Mouse (Mus musculus): Measurements from ENCODE around the gene Pigq. TPM values are rescaled to one million over a fixed set of nuclear protein-coding genes. Genes with fewer than 3 reads are reported as not detected.

Gene Pigq
- polyA plus RNA-seq, 1 experiment from 2014 or later = 58.4 TPM

GRCm38 (mm10) chr17:25979829-25980738, 35.3 kb upstream of the Pigq start:
- no peak overlapping the region for H3K4me2 ChIP-seq (replicated peaks)
- H3K4me1 ChIP-seq = peaks cover 47% of the 10 kb centered on the region
- H3K36me3 ChIP-seq = 0 out of 2 replicates have a peak, but pooled peaks cover 4% of the 10 kb centered on the region
- no peak overlapping the region for H3K4me3 ChIP-seq (replicated peaks)
- ATAC-seq (ENCODE audit: insufficient number of reproducible peaks, low FRiP score, low TSS enrichment, low read depth) = no peak
- H3K9me3 ChIP-seq (replicated peaks) = no peaks in the 10 kb centered on the region
- 70% methylated on average over 5 of the region's 5 CpGs for WGBS
- H3K9ac ChIP-seq = no peak overlapping the region
- H3K27me3 ChIP-seq = no peaks in the 10 kb centered on the region
- 0 out of 2 replicates have a peak overlapping the region, but pooled peaks have one; percentile 2 for H3K27ac ChIP-seq (replicated peaks)

GRCm38 (mm10) chr17:25970954-25971707, 26.4 kb upstream of the Pigq start:
- WGBS = 78% methylated on average over 4 of the region's 4 CpGs
- Histone ChIP-seq H3K27me3 (no peaks in the 10 kb centered on the region), H3K36me3 (0 out of 2 replicates have a peak, but pooled peaks cover 5% of the 10 kb centered on the region), H3K4me1 (0 out of 2 replicates have a peak, but pooled peaks cover 14% of the 10 kb centered on the region), H3K4me2 (replicated peaks) (no peak overlapping the region), H3K27ac (replicated peaks) (no peak overlapping the region), H3K9me3 (replicated peaks) (no peaks in the 10 kb centered on the region), H3K4me3 (replicated peaks) (no peak overlapping the region), H3K9ac (no peak overlapping the region)
- ATAC-seq (ENCODE audit: insufficient number of reproducible peaks, low FRiP score, low TSS enrichment, low read depth) = no peak

GRCm38 (mm10) chr17:25970448-25970847, 25.7 kb upstream of the Pigq start:
- H3K9ac ChIP-seq = no peak overlapping the region
- no peaks in the 10 kb centered on the region for H3K9me3 ChIP-seq (replicated peaks)
- no peak overlapping the region for H3K4me2 ChIP-seq (replicated peaks)
- 0 out of 2 replicates have a peak, but pooled peaks cover 14% of the 10 kb centered on the region for H3K4me1 ChIP-seq
- H3K36me3 ChIP-seq = 0 out of 2 replicates have a peak, but pooled peaks cover 5% of the 10 kb centered on the region
- 87% methylated on average over 9 of the region's 9 CpGs for WGBS
- H3K27me3 ChIP-seq = no peaks in the 10 kb centered on the region
- ATAC-seq (ENCODE audit: insufficient number of reproducible peaks, low FRiP score, low TSS enrichment, low read depth) = no peak
- no peak overlapping the region for H3K4me3 ChIP-seq (replicated peaks)
- H3K27ac ChIP-seq (replicated peaks) = no peak overlapping the region

GRCm38 (mm10) chr17:25968176-25968575, 23.4 kb upstream of the Pigq start:
- H3K4me2 ChIP-seq (replicated peaks) = no peak overlapping the region
- H3K27ac ChIP-seq (replicated peaks) = no peak overlapping the region
- peaks cover 21% of the 10 kb centered on the region for H3K36me3 ChIP-seq
- no peaks in the 10 kb centered on the region for H3K27me3 ChIP-seq
- no peak overlapping the region for H3K9ac ChIP-seq
- no peak overlapping the region for H3K4me3 ChIP-seq (replicated peaks)
- ATAC-seq (ENCODE audit: insufficient number of reproducible peaks, low FRiP score, low TSS enrichment, low read depth) = no peak
- H3K9me3 ChIP-seq (replicated peaks) = no peaks in the 10 kb centered on the region
- H3K4me1 ChIP-seq = 0 out of 2 replicates have a peak, but pooled peaks cover 7% of the 10 kb centered on the region
- WGBS = 50% methylated on average over 1 of the region's 1 CpGs

- Histone ChIP-seq H3K27me3 (no peaks in the 10 kb centered on the region), H3K27ac (replicated peaks) (no peak overlapping the region), H3K9ac (no peak overlapping the region), H3K9me3 (replicated peaks) (no peaks in the 10 kb centered on the region), H3K4me1 (0 out of 2 replicates have a peak, but pooled peaks cover 3% of the 10 kb centered on the region), H3K4me2 (replicated peaks) (no peak overlapping the region), H3K36me3 (peaks cover 25% of the 10 kb centered on the region), H3K4me3 (replicated peaks) (no peak overlapping the region)
- no peak for ATAC-seq (ENCODE audit: insufficient number of reproducible peaks, low FRiP score, low TSS enrichment, low read depth)
- WGBS = 57% methylated on average over 3 of the region's 3 CpGs
These were observed 22.9 kb upstream of the Pigq start for GRCm38 (mm10) chr17:25967652-25968051.

GRCm38 (mm10) chr17:25964271-25964670, 19.5 kb upstream of the Pigq start:
- H3K4me2 ChIP-seq (replicated peaks) = no peak overlapping the region
- peaks cover 51% of the 10 kb centered on the region for H3K36me3 ChIP-seq
- H3K4me3 ChIP-seq (replicated peaks) = no peak overlapping the region
- H3K27ac ChIP-seq (replicated peaks) = no peak overlapping the region
- H3K9ac ChIP-seq = no peak overlapping the region
- ATAC-seq (ENCODE audit: insufficient number of reproducible peaks, low FRiP score, low TSS enrichment, low read depth) = no peak
- no peaks in the 10 kb centered on the region for H3K27me3 ChIP-seq
- WGBS = 79% methylated on average over 7 of the region's 7 CpGs
- no peaks in the 10 kb centered on the region for H3K9me3 ChIP-seq (replicated peaks)
- no peaks in the 10 kb centered on the region for H3K4me1 ChIP-seq

DNA sequence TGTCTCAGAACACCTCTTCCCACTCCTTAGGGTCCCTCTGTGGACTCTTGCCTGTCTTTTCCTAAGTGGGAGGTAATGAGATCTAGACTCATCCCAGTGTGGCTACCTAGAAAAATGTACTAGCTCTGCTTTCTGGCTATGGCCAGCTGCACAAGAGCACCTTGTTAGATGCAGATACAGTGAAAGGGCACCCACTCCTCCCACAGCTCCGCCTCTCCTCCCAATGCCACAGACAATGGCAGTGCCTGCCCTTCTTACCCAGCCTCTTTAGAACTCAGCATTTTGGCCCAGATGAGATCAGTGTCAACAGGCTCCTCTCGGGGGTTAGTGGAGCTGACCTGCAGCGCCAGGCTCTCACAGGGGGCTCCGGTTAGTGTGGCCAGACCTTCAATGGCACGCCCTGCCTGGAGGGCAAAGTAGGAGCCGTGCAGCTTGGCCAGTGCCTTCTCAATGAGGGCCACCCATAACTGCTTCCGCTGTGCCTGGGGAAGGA, 17.7 kb upstream of the Pigq start:
- Histone ChIP-seq H3K9ac (no peak overlapping the region), H3K27me3 (no peaks in the 10 kb centered on the region), H3K4me2 (replicated peaks) (no peak overlapping the region), H3K4me1 (no peaks in the 10 kb centered on the region), H3K36me3 (peaks cover 67% of the 10 kb centered on the region), H3K27ac (replicated peaks) (no peak overlapping the region), H3K4me3 (replicated peaks) (no peak overlapping the region), H3K9me3 (replicated peaks) (no peaks in the 10 kb centered on the region)
- WGBS = 88% methylated on average over 7 of the region's 7 CpGs
- no peak for ATAC-seq (ENCODE audit: insufficient number of reproducible peaks, low FRiP score, low TSS enrichment, low read depth)

DNA sequence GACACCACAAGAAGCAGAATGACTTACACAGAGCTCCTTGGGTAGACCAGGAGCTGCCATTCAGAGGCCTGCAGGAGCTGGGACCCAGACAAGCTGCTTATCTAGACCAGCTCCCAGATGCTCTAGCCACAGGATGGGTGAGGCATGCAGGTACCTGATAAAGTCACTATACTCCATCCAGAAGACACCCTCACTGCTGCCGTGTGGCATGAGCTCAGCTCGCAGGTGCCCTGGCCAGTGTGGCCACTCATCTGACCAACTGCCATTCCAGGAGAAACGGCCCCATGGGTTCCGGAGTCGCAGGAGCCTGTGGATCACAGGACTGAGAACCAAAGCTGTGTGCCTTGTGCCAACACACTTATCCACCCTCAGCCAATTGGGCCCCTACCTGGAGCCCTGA, 16.8 kb upstream of the Pigq start:
- Histone ChIP-seq H3K4me1 (no peaks in the 10 kb centered on the region), H3K9me3 (replicated peaks) (no peaks in the 10 kb centered on the region), H3K9ac (no peak overlapping the region), H3K4me3 (replicated peaks) (no peak overlapping the region), H3K4me2 (replicated peaks) (no peak overlapping the region), H3K36me3 (peaks cover 67% of the 10 kb centered on the region), H3K27ac (replicated peaks) (no peak overlapping the region), H3K27me3 (no peaks in the 10 kb centered on the region)
- 90% methylated on average over 5 of the region's 5 CpGs for WGBS
- no peak for ATAC-seq (ENCODE audit: insufficient number of reproducible peaks, low FRiP score, low TSS enrichment, low read depth)

DNA sequence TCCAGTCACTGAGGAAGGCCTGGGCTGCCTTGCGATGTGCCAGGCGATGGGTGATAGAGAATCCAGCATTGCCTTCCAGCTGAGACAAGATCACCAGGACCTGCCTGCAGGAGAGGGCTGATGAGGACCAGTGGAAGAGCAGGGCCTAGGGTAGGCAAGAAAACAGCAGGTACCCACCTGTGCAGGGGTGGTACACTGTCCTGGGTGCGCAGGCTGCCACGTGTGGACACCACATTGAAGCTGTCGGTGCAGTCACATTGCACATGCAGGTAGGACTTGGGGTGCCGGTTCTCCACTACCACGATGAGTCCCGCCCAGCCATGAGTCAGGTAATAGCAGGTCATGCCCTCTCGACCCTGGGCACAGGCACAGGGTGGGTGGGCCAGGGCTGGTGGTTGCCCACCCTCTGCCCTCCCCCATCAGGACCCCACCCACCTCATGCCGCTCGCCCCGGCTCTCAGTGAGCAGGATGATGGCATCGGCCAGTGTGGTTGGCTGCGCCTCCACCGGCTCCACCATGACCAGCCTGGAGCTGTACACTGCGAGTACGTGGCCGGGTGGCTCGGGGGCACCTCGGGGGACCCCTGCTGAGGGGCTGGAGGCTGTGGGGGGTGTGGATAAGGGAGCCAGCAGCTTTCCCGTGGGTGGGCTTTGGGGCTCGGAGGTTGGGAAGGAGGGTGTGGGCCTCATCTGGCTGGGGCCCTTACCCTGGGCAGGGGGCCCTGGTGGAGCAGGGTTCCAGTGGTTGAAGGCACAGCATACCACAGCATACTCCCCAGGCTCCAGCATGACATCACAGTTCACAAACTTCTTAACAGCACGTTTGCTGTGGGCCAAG, 15.1 kb upstream of the Pigq start:
- Histone ChIP-seq H3K4me2 (replicated peaks) (no peak overlapping the region), H3K4me1 (no peaks in the 10 kb centered on the region), H3K36me3 (peaks cover 63% of the 10 kb centered on the region), H3K27ac (replicated peaks) (no peak overlapping the region), H3K9ac (no peak overlapping the region), H3K27me3 (no peaks in the 10 kb centered on the region), H3K9me3 (replicated peaks) (no peaks in the 10 kb centered on the region), H3K4me3 (replicated peaks) (no peak overlapping the region)
- no peak for ATAC-seq (ENCODE audit: insufficient number of reproducible peaks, low FRiP score, low TSS enrichment, low read depth)
- 87% methylated on average over 22 of the region's 23 CpGs for WGBS

GRCm38 (mm10) chr17:25958771-25959494, 14.2 kb upstream of the Pigq start:
- Histone ChIP-seq H3K4me1 (no peaks in the 10 kb centered on the region), H3K4me3 (replicated peaks) (no peak overlapping the region), H3K36me3 (peaks cover 54% of the 10 kb centered on the region), H3K9me3 (replicated peaks) (no peaks in the 10 kb centered on the region), H3K27me3 (no peaks in the 10 kb centered on the region; the same call in 1 of the 2 replicates), H3K9ac (no peak overlapping the region), H3K27ac (replicated peaks) (no peak overlapping the region), H3K4me2 (replicated peaks) (no peak overlapping the region)
- no peak for ATAC-seq (ENCODE audit: insufficient number of reproducible peaks, low FRiP score, low TSS enrichment, low read depth)
- WGBS = 91% methylated on average over 11 of the region's 11 CpGs

Data from embryonic facial prominence, embryonic 15.5 days (tissue).